Comparison of ENCODE assay signal across 27 mouse cellular contexts in genomic region chr2:128454509-128454908, GRCm38 (mm10).
"Had no signal": no experiment of that assay in that cellular context is flagged by ENCODE, and none has a peak within 500 bp of the region (broad histone marks: within the 10 kb centered on the region; RNA-seq: fewer than 3 reads in every experiment).

No protein-coding gene starts in this region.

- ATAC-seq: forebrain, embryonic 13.5 days; forebrain, embryonic 14.5 days; forebrain, embryonic 15.5 days; forebrain, embryonic 16.5 days; forebrain, postnatal 0 days had no signal

- H3K4me2 ChIP-seq: embryonic facial prominence, embryonic 12.5 days; embryonic facial prominence, embryonic 13.5 days; embryonic facial prominence, embryonic 15.5 days; forebrain, embryonic 12.5 days; forebrain, embryonic 13.5 days; forebrain, embryonic 15.5 days; heart, embryonic 11.5 days had no signal

- H3K36me3 ChIP-seq: embryonic facial prominence, embryonic 10.5 days; embryonic facial prominence, embryonic 12.5 days; embryonic facial prominence, embryonic 13.5 days; embryonic facial prominence, embryonic 15.5 days; forebrain, embryonic 10.5 days; forebrain, embryonic 12.5 days; forebrain, embryonic 15.5 days; heart, embryonic 10.5 days had no signal

- DNase-seq: cerebellum, adult 9-11 months; cerebellum, postnatal 10 days; cerebellum, postnatal 14 days; cerebellum, postnatal 25 days; cerebellum, postnatal 36 days; embryo, embryonic 11 days; forebrain, postnatal 0 days; gastrocnemius, adult 2 months; gastrocnemius, postnatal 10 days; gastrocnemius, postnatal 14 days; gastrocnemius, postnatal 36 days; heart, adult 11 months; heart, adult 18-20 months; heart, adult 2 months had no signal

- H3K4me3 ChIP-seq: embryonic facial prominence, embryonic 10.5 days; embryonic facial prominence, embryonic 12.5 days; embryonic facial prominence, embryonic 13.5 days; embryonic facial prominence, embryonic 15.5 days; erythroblast, embryonic 14.5 days; forebrain, embryonic 10.5 days; forebrain, embryonic 12.5 days; forebrain, embryonic 13.5 days; forebrain, embryonic 15.5 days; gastrocnemius, adult 2 months; heart, adult 2 months; heart, embryonic 10.5 days had no signal

- H3K27me3 ChIP-seq: embryonic facial prominence, embryonic 12.5 days; embryonic facial prominence, embryonic 13.5 days; embryonic facial prominence, embryonic 15.5 days; forebrain, embryonic 12.5 days; forebrain, embryonic 13.5 days; forebrain, embryonic 15.5 days had no signal
